Mouse (Mus musculus) embryo, embryonic 9.5 days (tissue): ENCODE measurements around the gene Crebrf.

ENCODE experiments used
- DNase-seq: peaks from one replicate; pipeline ENCODE4 v3.0.0-alpha.2; 2017; ENCODE audit errors: extremely low spot score

Crebrf gene

GRCm38 (mm10) chr17:26715271-26715758 lies at the start of gene Crebrf:
Gene Crebrf, plus strand, starts transcription at chr17:26715650.
- DNase-seq: peak; percentile 97

- no peak for DNase-seq
These were observed 44.2 kb upstream of the Crebrf start for GRCm38 (mm10) chr17:26671268-26671667.

GRCm38 (mm10) chr17:26675845-26676244 lies 39.6 kb upstream of the Crebrf start:
- no peak for DNase-seq

GRCm38 (mm10) chr17:26676252-26676615 lies 39.2 kb upstream of the Crebrf start:
- DNase-seq: peak; percentile 90

- no peak for DNase-seq
These were observed 38.7 kb upstream of the Crebrf start for GRCm38 (mm10) chr17:26676616-26677376.

- no peak for DNase-seq
These were observed 37.5 kb upstream of the Crebrf start for GRCm38 (mm10) chr17:26677711-26678637.

- DNase-seq: no peak
These were observed 34.2 kb upstream of the Crebrf start for GRCm38 (mm10) chr17:26681276-26681675.

- no peak for DNase-seq
These were observed 29.0 kb upstream of the Crebrf start for GRCm38 (mm10) chr17:26686334-26687000.

GRCm38 (mm10) chr17:26688795-26689735 lies 26.4 kb upstream of the Crebrf start:
- no peak for DNase-seq

GRCm38 (mm10) chr17:26689810-26690209 lies 25.6 kb upstream of the Crebrf start:
- no peak for DNase-seq

GRCm38 (mm10) chr17:26690236-26690635 lies 25.2 kb upstream of the Crebrf start:
- no peak for DNase-seq

- no peak for DNase-seq
These were observed 24.3 kb upstream of the Crebrf start for GRCm38 (mm10) chr17:26691110-26691509.

GRCm38 (mm10) chr17:26693424-26693823 lies 22.0 kb upstream of the Crebrf start:
- no peak for DNase-seq

GRCm38 (mm10) chr17:26694171-26694570 lies 21.3 kb upstream of the Crebrf start:
- DNase-seq: no peak

GRCm38 (mm10) chr17:26695193-26695592 lies 20.3 kb upstream of the Crebrf start:
- DNase-seq: no peak

GRCm38 (mm10) chr17:26698846-26699245 lies 16.6 kb upstream of the Crebrf start:
- DNase-seq: no peak

- DNase-seq: no peak
These were observed 15.4 kb upstream of the Crebrf start for GRCm38 (mm10) chr17:26699819-26700616.

- no peak for DNase-seq
These were observed 13.9 kb upstream of the Crebrf start for GRCm38 (mm10) chr17:26701565-26701964.

- DNase-seq: no peak
These were observed 12.8 kb upstream of the Crebrf start for GRCm38 (mm10) chr17:26702621-26703020.

- DNase-seq: no peak
These were observed 11.8 kb upstream of the Crebrf start for GRCm38 (mm10) chr17:26703671-26704070.
